Mouse (Mus musculus): ENCODE data around the gene Srrt. TPM values are rescaled to one million over a fixed set of nuclear protein-coding genes. Genes with fewer than 3 reads are reported as not detected.
A peak's percentile ranks its signal among the peaks of the same experiment; 100 is the strongest.

Gene Srrt
- polyA plus RNA-seq, 1 experiment from 2014 or later: 68.0 TPM

DNA sequence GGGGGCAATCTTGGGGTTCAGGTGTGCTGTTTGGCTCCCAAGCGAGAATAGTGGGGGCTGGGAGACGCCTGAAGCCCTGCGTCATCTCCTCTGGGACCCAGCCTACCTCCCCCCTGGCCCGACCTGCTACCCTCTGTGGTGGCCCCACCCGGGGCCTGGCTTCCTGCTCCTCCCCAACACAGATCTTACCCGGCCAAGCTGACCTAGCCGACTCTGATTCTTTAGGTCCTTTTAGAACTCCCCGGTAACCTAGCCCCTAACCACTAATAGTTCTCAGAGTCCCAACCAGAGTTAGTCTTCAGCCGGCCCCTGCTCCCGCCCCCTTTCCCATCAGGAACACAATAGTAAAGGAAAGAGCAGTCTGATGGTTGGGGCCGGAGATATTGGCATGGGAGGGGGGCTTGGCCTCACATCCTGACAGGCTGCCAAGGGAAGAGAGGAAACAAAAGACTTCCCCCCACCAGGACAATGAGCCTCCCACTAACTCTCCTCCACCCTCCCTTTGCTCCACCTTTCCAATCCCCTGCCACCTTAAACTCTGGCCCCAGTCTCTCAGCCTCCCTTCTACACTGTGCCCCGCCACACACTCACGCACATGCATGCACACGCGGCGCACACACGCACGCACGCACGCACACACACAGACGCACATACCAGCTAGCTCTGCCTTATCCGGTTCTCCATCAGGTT lies 32.0 kb upstream of the Srrt start:
- peak; percentile 28 for ATAC-seq (ENCODE audit: low read depth)

DNA sequence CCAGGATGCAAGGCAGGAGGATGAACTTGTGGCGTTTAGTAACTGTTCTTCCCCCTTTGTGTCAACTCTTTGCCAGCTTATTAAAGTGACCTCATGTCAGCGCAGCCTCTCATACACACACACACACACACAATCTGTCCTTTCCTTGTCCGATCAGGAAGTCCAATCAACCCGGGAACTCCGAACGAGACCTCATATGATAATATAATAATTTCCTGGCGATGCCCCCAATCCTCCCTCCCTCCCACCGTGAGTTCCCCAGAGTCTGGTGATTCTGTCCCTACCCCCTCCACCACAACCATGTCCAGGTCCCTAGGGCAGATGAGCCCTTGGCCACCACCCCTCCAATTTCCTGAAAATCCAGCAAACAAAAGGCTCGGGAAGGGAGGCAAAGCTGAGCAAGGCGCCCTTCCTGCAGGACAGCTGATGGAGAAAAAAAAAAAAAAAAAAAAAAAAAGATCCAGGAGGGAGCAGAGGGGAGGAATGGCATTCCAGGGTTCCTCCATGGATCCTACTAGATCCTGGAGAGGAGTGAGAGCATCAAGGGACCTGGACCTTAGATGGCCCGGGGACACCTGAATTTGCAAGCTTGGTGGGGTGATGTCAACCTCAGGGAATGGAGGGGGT lies 31.3 kb upstream of the Srrt start:
- ATAC-seq (ENCODE audit: low read depth): peak; percentile 33
- 2% methylated on average over 11 of the region's 11 CpGs for WGBS (ENCODE audit: insufficient replicate concordance)

More for the DNA sequence above, 32.0 kb upstream of the Srrt start:
- Histone ChIP-seq H3K36me3 (ENCODE audit: control insufficient read depth, insufficient read depth) (no peaks in the 10 kb centered on the region), H3K9ac (ENCODE audit: low read depth, low read length) (0 out of 2 replicates have a peak overlapping the region, but pooled peaks have one; percentile 3), H3K4me1 (ENCODE audit: control insufficient read depth, low read depth, low read length) (peaks cover 9% of the 10 kb centered on the region), H3K4me3 (ENCODE audit: low read depth, low read length) (no peak overlapping the region; the same call in 1 of the 2 replicates), H3K4me2 (ENCODE audit: low read depth, low read length) (peak overlapping the region; percentile 74; the same call in 1 of the 2 replicates), H3K9me3 (replicated peaks; ENCODE audit: control insufficient read depth, low read length) (no peaks in the 10 kb centered on the region), H3K27ac (ENCODE audit: low read length) (no peak overlapping the region), H3K27me3 (ENCODE audit: control insufficient read depth, insufficient read depth, low read depth, low read length) (no peaks in the 10 kb centered on the region)
- WGBS (ENCODE audit: insufficient replicate concordance): 19% methylated on average over 20 of the region's 22 CpGs

DNA sequence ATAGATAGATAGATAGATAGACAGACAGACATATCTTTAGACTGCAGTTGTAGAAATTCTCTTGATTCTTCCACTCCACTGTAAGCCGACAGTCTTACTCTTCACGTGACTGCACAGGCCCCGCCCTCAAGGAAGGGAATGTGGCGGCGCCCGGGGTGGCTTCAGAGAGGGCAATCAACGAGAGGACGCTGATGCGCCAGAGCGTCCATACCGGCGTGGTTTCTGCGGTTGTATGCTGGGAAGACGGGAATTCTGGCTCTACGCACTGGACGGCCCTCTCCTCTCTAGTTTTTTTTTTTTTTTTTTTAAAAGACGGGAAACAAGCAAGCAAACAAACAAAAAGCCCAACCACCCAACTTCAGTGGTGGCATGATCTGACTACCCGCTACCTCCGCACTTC lies 30.8 kb upstream of the Srrt start:
- ATAC-seq (ENCODE audit: low read depth): peak; percentile 67
- H3K4me1 ChIP-seq (ENCODE audit: control insufficient read depth, low read depth, low read length): peaks cover 20% of the 10 kb centered on the region
- peak overlapping the region; percentile 53; the same call in 1 of the 2 replicates for H3K9ac ChIP-seq (ENCODE audit: low read depth, low read length)
- H3K27ac ChIP-seq (ENCODE audit: low read length): peak overlapping the region; percentile 43; the same call in 1 of the 2 replicates
- H3K36me3 ChIP-seq (ENCODE audit: control insufficient read depth, insufficient read depth): no peaks in the 10 kb centered on the region
- WGBS (ENCODE audit: insufficient replicate concordance): 0% methylated on average over 19 of the region's 19 CpGs
- no peaks in the 10 kb centered on the region for H3K9me3 ChIP-seq (replicated peaks; ENCODE audit: control insufficient read depth, low read length)
- H3K4me3 ChIP-seq (ENCODE audit: low read depth, low read length): peak overlapping the region; percentile 55
- peak overlapping the region; percentile 74 for H3K4me2 ChIP-seq (ENCODE audit: low read depth, low read length)
- no peaks in the 10 kb centered on the region for H3K27me3 ChIP-seq (ENCODE audit: control insufficient read depth, insufficient read depth, low read depth, low read length)

More for the DNA sequence above, 31.3 kb upstream of the Srrt start:
- Histone ChIP-seq H3K27me3 (ENCODE audit: control insufficient read depth, insufficient read depth, low read depth, low read length) (no peaks in the 10 kb centered on the region), H3K4me2 (ENCODE audit: low read depth, low read length) (peak overlapping the region; percentile 74), H3K4me3 (ENCODE audit: low read depth, low read length) (peak overlapping the region; percentile 55), H3K9ac (ENCODE audit: low read depth, low read length) (peak overlapping the region; percentile 53; the same call in 1 of the 2 replicates), H3K4me1 (ENCODE audit: control insufficient read depth, low read depth, low read length) (peaks cover 15% of the 10 kb centered on the region), H3K27ac (ENCODE audit: low read length) (peak overlapping the region; percentile 43; the same call in 1 of the 2 replicates), H3K36me3 (ENCODE audit: control insufficient read depth, insufficient read depth) (no peaks in the 10 kb centered on the region), H3K9me3 (replicated peaks; ENCODE audit: control insufficient read depth, low read length) (no peaks in the 10 kb centered on the region)

DNA sequence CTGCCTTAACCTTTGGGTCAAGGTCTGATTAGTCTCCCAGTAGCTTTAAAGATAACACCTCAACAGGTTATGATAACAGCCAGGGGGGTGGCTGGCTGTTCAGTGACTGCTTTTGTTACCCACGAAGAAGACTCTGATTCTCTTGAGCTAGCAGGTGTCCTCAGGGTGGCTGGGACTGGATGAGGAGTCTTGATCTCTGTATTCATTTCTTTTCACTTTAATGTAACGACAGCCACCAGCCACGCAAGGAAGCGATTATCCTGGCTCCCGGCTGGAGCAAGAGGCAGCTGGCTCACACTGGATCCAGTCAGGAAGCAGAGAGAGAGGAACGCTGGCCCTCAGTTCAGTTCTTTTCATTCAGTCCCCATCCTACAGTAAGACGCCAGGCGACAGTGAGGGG lies 29.7 kb upstream of the Srrt start:
- Histone ChIP-seq H3K9me3 (replicated peaks; ENCODE audit: control insufficient read depth, low read length) (no peaks in the 10 kb centered on the region), H3K4me2 (ENCODE audit: low read depth, low read length) (no peak overlapping the region), H3K27ac (ENCODE audit: low read length) (peak overlapping the region; percentile 13), H3K4me1 (ENCODE audit: control insufficient read depth, low read depth, low read length) (peaks cover 24% of the 10 kb centered on the region), H3K36me3 (ENCODE audit: control insufficient read depth, insufficient read depth) (no peaks in the 10 kb centered on the region), H3K4me3 (ENCODE audit: low read depth, low read length) (no peak overlapping the region), H3K27me3 (ENCODE audit: control insufficient read depth, insufficient read depth, low read depth, low read length) (no peaks in the 10 kb centered on the region), H3K9ac (ENCODE audit: low read depth, low read length) (no peak overlapping the region)
- WGBS (ENCODE audit: insufficient replicate concordance): 53% methylated on average over 8 of the region's 8 CpGs
- ATAC-seq (ENCODE audit: low read depth): no peak

DNA sequence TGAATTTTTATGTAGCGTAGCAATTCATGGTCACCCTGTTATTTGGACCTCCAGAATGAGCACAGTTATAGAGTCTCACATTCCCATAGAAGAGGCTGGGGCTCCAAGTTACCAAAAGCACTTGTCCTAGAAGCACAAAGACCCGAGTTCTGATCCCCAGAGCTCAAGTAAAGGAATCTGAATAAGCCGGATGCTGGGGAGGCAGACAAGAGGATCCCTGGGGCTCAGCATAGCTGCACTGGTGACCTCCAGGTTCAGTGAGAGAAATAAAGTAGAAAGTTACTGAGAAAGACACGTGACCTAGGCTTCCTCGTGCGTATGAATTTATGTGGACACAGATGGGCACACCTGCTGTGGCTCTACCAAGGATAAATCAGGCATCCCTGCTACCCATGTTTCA lies 27.6 kb upstream of the Srrt start:
- H3K27me3 ChIP-seq (ENCODE audit: control insufficient read depth, insufficient read depth, low read depth, low read length): no peaks in the 10 kb centered on the region
- H3K4me1 ChIP-seq (ENCODE audit: control insufficient read depth, low read depth, low read length): peaks cover 24% of the 10 kb centered on the region
- no peak overlapping the region for H3K9ac ChIP-seq (ENCODE audit: low read depth, low read length)
- H3K27ac ChIP-seq (ENCODE audit: low read length): no peak overlapping the region
- 68% methylated on average over 6 of the region's 6 CpGs for WGBS (ENCODE audit: insufficient replicate concordance)
- no peak overlapping the region for H3K4me2 ChIP-seq (ENCODE audit: low read depth, low read length)
- no peak for ATAC-seq (ENCODE audit: low read depth)
- H3K4me3 ChIP-seq (ENCODE audit: low read depth, low read length): no peak overlapping the region
- H3K36me3 ChIP-seq (ENCODE audit: control insufficient read depth, insufficient read depth): no peaks in the 10 kb centered on the region
- no peaks in the 10 kb centered on the region for H3K9me3 ChIP-seq (replicated peaks; ENCODE audit: control insufficient read depth, low read length)

DNA sequence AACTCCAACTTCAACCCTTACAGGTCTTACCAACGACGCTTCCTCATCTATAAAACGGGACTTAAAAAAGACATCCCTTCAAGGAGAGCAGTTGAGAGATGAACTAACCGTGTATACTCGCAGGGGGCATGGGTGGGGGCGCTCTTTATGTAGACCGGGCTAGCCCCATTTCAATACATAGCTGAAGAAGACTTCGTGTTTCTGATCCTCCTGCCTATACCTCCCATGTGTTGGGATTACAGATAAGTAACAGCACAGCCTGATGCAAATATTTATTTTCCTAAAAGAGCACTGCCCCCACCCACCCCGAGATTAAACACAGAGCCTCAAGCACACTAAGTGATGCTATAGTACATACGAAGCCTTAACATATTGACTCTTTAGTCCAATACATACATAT lies 26.8 kb upstream of the Srrt start:
- ATAC-seq (ENCODE audit: low read depth): no peak
- Histone ChIP-seq H3K9ac (ENCODE audit: low read depth, low read length) (no peak overlapping the region), H3K27ac (ENCODE audit: low read length) (no peak overlapping the region), H3K9me3 (replicated peaks; ENCODE audit: control insufficient read depth, low read length) (no peaks in the 10 kb centered on the region), H3K4me1 (ENCODE audit: control insufficient read depth, low read depth, low read length) (peaks cover 23% of the 10 kb centered on the region), H3K4me2 (ENCODE audit: low read depth, low read length) (peak overlapping the region; percentile 94), H3K4me3 (ENCODE audit: low read depth, low read length) (0 out of 2 replicates have a peak overlapping the region, but pooled peaks have one; percentile 70), H3K27me3 (ENCODE audit: control insufficient read depth, insufficient read depth, low read depth, low read length) (no peaks in the 10 kb centered on the region), H3K36me3 (ENCODE audit: control insufficient read depth, insufficient read depth) (no peaks in the 10 kb centered on the region)
- 32% methylated on average over 10 of the region's 10 CpGs for WGBS (ENCODE audit: insufficient replicate concordance)

DNA sequence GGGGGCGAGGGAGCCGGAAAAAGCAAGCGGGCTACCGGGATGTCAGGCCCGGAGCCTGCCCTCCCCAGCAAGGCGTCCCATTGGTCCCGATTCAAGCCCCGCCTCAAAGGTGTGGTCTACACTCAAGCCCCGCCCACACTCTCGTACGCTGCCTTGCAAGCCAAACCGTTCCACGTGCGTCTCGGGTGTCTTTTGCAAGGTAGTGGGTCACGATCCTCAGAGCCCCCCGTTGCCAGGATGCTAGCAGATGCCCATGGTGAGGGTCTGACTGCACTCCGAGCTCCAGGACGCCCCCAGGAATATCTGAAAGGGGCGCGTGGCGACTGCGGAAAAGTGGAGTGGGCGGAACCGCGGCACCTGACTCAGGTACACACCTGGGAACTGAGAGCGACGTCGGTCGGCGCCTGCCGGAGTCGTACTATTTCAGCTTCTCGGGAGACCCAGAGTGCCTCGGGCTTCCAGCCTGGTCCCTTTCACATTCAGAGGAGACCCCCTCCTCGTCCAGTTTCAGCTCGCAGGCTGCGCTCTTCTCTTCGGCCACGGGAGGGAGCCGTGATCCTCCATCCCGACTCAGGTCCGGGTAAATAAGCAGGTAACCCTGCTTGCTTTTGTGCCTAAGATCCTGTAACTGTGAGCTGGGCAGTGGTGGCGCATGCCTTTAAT lies 26.2 kb upstream of the Srrt start, which contains the start of gene Slc12a9:
TSS of gene Slc12a9 (minus strand) at position 86 of the 663 bp plus-strand sequence.
- Histone ChIP-seq H3K4me2 (ENCODE audit: low read depth, low read length) (peak within 1 kb of the TSS; percentile 94), H3K9me3 (replicated peaks; ENCODE audit: control insufficient read depth, low read length) (no peaks in the 10 kb centered on the region), H3K36me3 (ENCODE audit: control insufficient read depth, insufficient read depth) (no peaks in the 10 kb centered on the region), H3K9ac (ENCODE audit: low read depth, low read length) (peak within 1 kb of the TSS; percentile 65), H3K4me3 (ENCODE audit: low read depth, low read length) (peak within 1 kb of the TSS; percentile 70), H3K4me1 (ENCODE audit: control insufficient read depth, low read depth, low read length) (peaks cover 18% of the 10 kb centered on the region), H3K27me3 (ENCODE audit: control insufficient read depth, insufficient read depth, low read depth, low read length) (no peaks in the 10 kb centered on the region), H3K27ac (ENCODE audit: low read length) (no peak within 1 kb of the TSS)
- peak; percentile 85 for ATAC-seq (ENCODE audit: low read depth)
- WGBS (ENCODE audit: insufficient replicate concordance): under 1% methylated on average over 43 of the region's 44 CpGs

DNA sequence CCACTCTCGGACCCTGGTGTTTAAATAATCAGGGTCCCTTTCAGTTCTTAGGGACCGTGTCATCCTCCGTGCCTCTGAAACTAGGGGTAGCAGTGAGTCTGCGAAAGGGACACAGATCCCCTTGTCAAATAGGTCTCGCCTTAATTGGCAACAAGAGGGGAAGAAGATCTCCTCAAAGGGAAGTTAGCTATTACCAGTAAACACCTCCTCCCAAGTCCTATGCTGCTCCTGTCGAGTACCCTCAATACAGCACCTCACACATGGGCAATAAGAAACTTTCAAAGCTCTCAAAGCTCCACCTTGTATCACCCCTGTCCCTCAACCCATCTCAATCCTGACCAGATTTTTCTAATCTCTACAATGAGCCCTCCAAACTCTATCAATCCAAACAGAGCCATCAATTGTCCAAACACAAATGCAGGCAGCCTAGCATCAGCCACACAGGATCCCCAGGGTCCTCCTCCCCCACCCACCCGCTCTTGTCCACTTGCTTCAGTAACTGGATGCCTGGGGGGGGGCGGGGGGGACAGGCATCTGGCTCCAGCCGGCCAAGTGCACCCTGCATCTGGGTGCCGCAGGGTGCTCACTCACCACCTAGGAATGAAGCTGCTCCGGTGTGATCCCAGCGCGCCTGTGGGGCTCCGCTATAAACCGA lies 25.5 kb upstream of the Srrt start:
- no peak for ATAC-seq (ENCODE audit: low read depth)

More for the DNA sequence above, 25.5 kb upstream of the Srrt start:
- H3K27me3 ChIP-seq (ENCODE audit: control insufficient read depth, insufficient read depth, low read depth, low read length): no peaks in the 10 kb centered on the region
- peak overlapping the region; percentile 94 for H3K4me2 ChIP-seq (ENCODE audit: low read depth, low read length)
- peak overlapping the region; percentile 65 for H3K9ac ChIP-seq (ENCODE audit: low read depth, low read length)
- no peak overlapping the region for H3K27ac ChIP-seq (ENCODE audit: low read length)
- peak overlapping the region; percentile 70 for H3K4me3 ChIP-seq (ENCODE audit: low read depth, low read length)
- H3K36me3 ChIP-seq (ENCODE audit: control insufficient read depth, insufficient read depth): no peaks in the 10 kb centered on the region
- peaks cover 18% of the 10 kb centered on the region for H3K4me1 ChIP-seq (ENCODE audit: control insufficient read depth, low read depth, low read length)
- WGBS (ENCODE audit: insufficient replicate concordance): 13% methylated on average over 15 of the region's 15 CpGs
- no peaks in the 10 kb centered on the region for H3K9me3 ChIP-seq (replicated peaks; ENCODE audit: control insufficient read depth, low read length)

Measured in liver, embryonic 16.5 days (tissue).